ENCODE assay signal across 9 mouse cellular contexts in genomic region chr10:88727128-88727527, GRCm38 (mm10). TPM values are rescaled to one million over a fixed set of nuclear protein-coding genes. Genes with fewer than 3 reads are reported as not detected.
DNase-seq lines count a peak whose midpoint lies in the region; ATAC-seq and TF ChIP-seq lines count a peak whose summit lies in the region.
"Had no signal": no experiment of that assay in that cellular context is flagged by ENCODE, and none has a peak within 500 bp of the region (broad histone marks: within the 10 kb centered on the region; RNA-seq: fewer than 3 reads in every experiment).

No protein-coding gene starts in this region.

- no peaks in the 10 kb centered on the region for H3K36me3 ChIP-seq in neural tube, embryonic 15.5 days

- WGBS in cerebellum, adult 2 months = 52% methylated on average over 1 of the region's 1 CpGs
- 52% methylated on average over 1 of the region's 1 CpGs for WGBS in neural tube, embryonic 15.5 days

- H3K4me1 ChIP-seq in cerebellum, adult 2 months (ENCODE audit: control insufficient read depth, insufficient read depth, low read length) = no peaks in the 10 kb centered on the region
- H3K4me1 ChIP-seq in neural tube, embryonic 15.5 days = peaks cover 8% of the 10 kb centered on the region

- no peak overlapping the region for H3K27ac ChIP-seq in cerebellum, adult 2 months (ENCODE audit: insufficient read depth, low read length)
- H3K27ac ChIP-seq in neural tube, embryonic 15.5 days (replicated peaks) = no peak overlapping the region
- H3K27ac ChIP-seq in layer of hippocampus, adult 2 months = no peak overlapping the region
- H3K27ac ChIP-seq: macrophage had no signal

- no peak for TF ChIP-seq POLR2A in cerebellum, adult 2 months (IDR thresholded peaks at IDR 0.05; ENCODE audit: borderline replicate concordance, insufficient read depth, low read length)

- no peaks in the 10 kb centered on the region for H3K27me3 ChIP-seq in cerebellum, adult 2 months (ENCODE audit: control insufficient read depth, insufficient read depth, low read length)
- H3K27me3 ChIP-seq in neural tube, embryonic 15.5 days (replicated peaks) = no peaks in the 10 kb centered on the region; the same call in 1 of the 2 replicates

- no peak overlapping the region for H3K4me3 ChIP-seq in cerebellum, adult 2 months (replicated peaks; ENCODE audit: insufficient read depth, low read depth, low read length)
- no peak overlapping the region for H3K4me3 ChIP-seq in neural tube, embryonic 15.5 days (replicated peaks)
- no peak overlapping the region for H3K4me3 ChIP-seq in layer of hippocampus, adult 2 months

- TF ChIP-seq CTCF in cerebellum, adult 2 months (IDR thresholded peaks at IDR 0.05; ENCODE audit: borderline replicate concordance, insufficient read depth, low read depth, low read length) = peak; percentile 27; the same call in 1 of the 2 replicates
- peak; percentile 84 for TF ChIP-seq CTCF in layer of hippocampus, adult 2 months (conservative IDR thresholded peaks at IDR 0.05)

- H3K9me3 ChIP-seq in neural tube, embryonic 15.5 days (replicated peaks) = no peaks in the 10 kb centered on the region

- no peak overlapping the region for H3K4me2 ChIP-seq in neural tube, embryonic 15.5 days

- ATAC-seq in neural tube, embryonic 15.5 days (ENCODE audit: low FRiP score) = no peak

- no peak overlapping the region for H3K9ac ChIP-seq in neural tube, embryonic 15.5 days (replicated peaks)

- DNase-seq in cerebellum, adult 2 months = no peak
- DNase-seq in cerebellum, adult 9-10 months = no peak
- peak; percentile 23 for DNase-seq in neural tube, embryonic 10.5 days (ENCODE audit: extremely low spot score, low spot score)
- DNase-seq in embryo, embryonic 10.5 days (ENCODE audit: low spot score) = peak; percentile 62
- peak in 1 of 2 experiments; percentile 39 for DNase-seq in layer of hippocampus, adult 2 months (ENCODE audit: low spot score in 2 of 2)
- peak; percentile 50 for DNase-seq in mesoderm, embryonic 11.5 days (ENCODE audit: low read depth, low spot score)
- DNase-seq in gastrocnemius, postnatal 14 days = no peak

- intact Hi-C loops in gastrocnemius, postnatal 14 days (cut with DNase I; ENCODE audit: low total_unique reads) = no loop called here

RNA-seq across cellular contexts. Expression of gene Arl1, which starts 3.5 kb away (rescaled TPM):
- 122 and 132 TPM in 2 replicates for polyA plus RNA-seq in cerebellum, adult 2 months (2012; rRNA removed)
- polyA plus RNA-seq in neural tube, embryonic 15.5 days (2015; fragmentation: Nextera tagmentation; extraction: Ambion mirVana) = 162 and 164 TPM in 2 replicates
- total RNA-seq in layer of hippocampus, adult 2 months (2021) = 100 to 1,000 TPM; 132 TPM
- total RNA-seq in gastrocnemius, postnatal 14 days (2021) = 10 to 100 TPM; 70.9 to 77.0 TPM

RNA-seq across cellular contexts. Expression of gene Spic, which starts 42.3 kb away (rescaled TPM):
- polyA plus RNA-seq in cerebellum, adult 2 months (2012; rRNA removed) = 0.05 TPM in 2 replicates
- polyA plus RNA-seq in neural tube, embryonic 15.5 days (2015; fragmentation: Nextera tagmentation; extraction: Ambion mirVana) = 0.74 TPM in 1 of 2 replicates, not detected in the other
- total RNA-seq in layer of hippocampus, adult 2 months (2021) = not detected
- not detected for total RNA-seq in gastrocnemius, postnatal 14 days (2021)

Comparison
In these comparisons a context has a peak if more than half of its experiments do, and no peak if none do; other contexts are left out.
1. DNase-seq: peak in neural tube, embryonic 10.5 days (single experiment), embryo, embryonic 10.5 days (single experiment) and mesoderm, embryonic 11.5 days (single experiment); none in cerebellum, adult 2 months (0 of 2), cerebellum, adult 9-10 months (single experiment) and gastrocnemius, postnatal 14 days (single experiment).